Mouse (Mus musculus) heart, adult 11 months (tissue): Measurements from ENCODE around the gene Syce3.

Experiments used
- DNase-seq: peaks from one replicate; pipeline ENCODE4 v3.0.0; 2022

The Syce3 gene

GRCm38 (mm10) chr15:89372068-89372467 lies 38.2 kb downstream of the Syce3 start:
- DNase-seq: peak; percentile 92

- DNase-seq: no peak
Observed at GRCm38 (mm10) chr15:89365141-89365551, 45.2 kb downstream of the Syce3 start.

GRCm38 (mm10) chr15:89363051-89363450 lies 47.3 kb downstream of the Syce3 start:
- DNase-seq: no peak

- no peak for DNase-seq
Observed at GRCm38 (mm10) chr15:89358784-89359183, 51.5 kb downstream of the Syce3 start.

- DNase-seq: peak; percentile 96
Observed at GRCm38 (mm10) chr15:89356372-89356771, 53.9 kb downstream of the Syce3 start.

GRCm38 (mm10) chr15:89355241-89356187 lies 54.8 kb downstream of the Syce3 start, which contains the start of the genes Lmf2 and Ncaph2:
Lmf2 (minus strand) TSS chr15:89355659.
Ncaph2 (plus strand) TSS chr15:89355719.
- peak; percentile 99 for DNase-seq

- peak; percentile 91 for DNase-seq
Observed at GRCm38 (mm10) chr15:89354455-89354854, 55.8 kb downstream of the Syce3 start.

- DNase-seq: peak; percentile 92
Observed at GRCm38 (mm10) chr15:89353837-89354236, 56.5 kb downstream of the Syce3 start.

GRCm38 (mm10) chr15:89352795-89353194 lies 57.5 kb downstream of the Syce3 start:
- DNase-seq: peak; percentile 93

- peak; percentile 92 for DNase-seq
Observed at GRCm38 (mm10) chr15:89352054-89352453, 58.2 kb downstream of the Syce3 start.

GRCm38 (mm10) chr15:89351302-89351701 lies 59.0 kb downstream of the Syce3 start:
- DNase-seq: peak; percentile 92

- peak; percentile 95 for DNase-seq
Observed at GRCm38 (mm10) chr15:89350447-89350846, 59.9 kb downstream of the Syce3 start.

- no peak for DNase-seq
Observed at GRCm38 (mm10) chr15:89343325-89343724, 67.0 kb downstream of the Syce3 start.

GRCm38 (mm10) chr15:89341678-89342077 lies 68.6 kb downstream of the Syce3 start:
- DNase-seq: no peak
